Mouse (Mus musculus): ENCODE measurements at regions not wholly inside any gene's neighbourhood (a gene's known extent, or its start where the extent isn't known, plus 50 kb on each side); places are given as distances from the start of the nearest gene placed in this dataset.

DNA sequence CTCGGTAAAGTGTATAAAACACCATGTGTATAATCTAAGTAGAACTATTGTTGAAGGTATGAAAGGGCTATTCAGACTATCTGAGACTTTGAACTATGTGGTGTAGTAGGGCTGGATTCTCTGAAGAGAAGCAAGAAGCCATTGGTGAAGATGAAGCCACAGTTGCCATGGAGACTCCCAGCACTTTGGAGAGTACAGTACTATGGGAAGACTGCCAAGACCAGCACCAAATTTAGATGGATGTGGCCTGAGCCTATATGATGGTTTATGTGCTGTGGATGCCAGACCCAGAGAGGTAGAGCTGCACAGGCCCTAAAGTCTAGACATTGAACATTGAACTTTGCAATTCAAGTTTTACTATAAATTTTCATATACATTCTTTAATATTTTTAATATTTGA lies 151.3 kb upstream of the Tle1 start:
- Histone ChIP-seq H3K9ac (ENCODE audit: low read depth, low read length) (no peak overlapping the region), H3K79me2 (ENCODE audit: control insufficient read depth, insufficient read depth, low read length) (no peaks in the 10 kb centered on the region), H3K27ac (replicated peaks; ENCODE audit: insufficient read depth, low read depth, low read length) (no peak overlapping the region), H3K4me1 (ENCODE audit: control insufficient read depth, insufficient read depth, low read length) (no peaks in the 10 kb centered on the region), H3K27me3 (ENCODE audit: control insufficient read depth, insufficient read depth, low read length) (no peaks in the 10 kb centered on the region), H3K36me3 (ENCODE audit: control insufficient read depth, insufficient read depth, low read length) (no peaks in the 10 kb centered on the region), H3K4me3 (ENCODE audit: insufficient read depth, low read depth, low read length) (no peak overlapping the region)
- no peak for TF ChIP-seq POLR2A (IDR thresholded peaks at IDR 0.05; ENCODE audit: extremely low read depth, insufficient read depth, low read length)
- no peak for TF ChIP-seq CTCF (IDR thresholded peaks at IDR 0.05; ENCODE audit: low read depth, low read length)
- no peak for DNase-seq (ENCODE audit: extremely low read depth, low read depth, low spot score)
- 86% methylated on average over 1 of the region's 1 CpGs for WGBS

DNA sequence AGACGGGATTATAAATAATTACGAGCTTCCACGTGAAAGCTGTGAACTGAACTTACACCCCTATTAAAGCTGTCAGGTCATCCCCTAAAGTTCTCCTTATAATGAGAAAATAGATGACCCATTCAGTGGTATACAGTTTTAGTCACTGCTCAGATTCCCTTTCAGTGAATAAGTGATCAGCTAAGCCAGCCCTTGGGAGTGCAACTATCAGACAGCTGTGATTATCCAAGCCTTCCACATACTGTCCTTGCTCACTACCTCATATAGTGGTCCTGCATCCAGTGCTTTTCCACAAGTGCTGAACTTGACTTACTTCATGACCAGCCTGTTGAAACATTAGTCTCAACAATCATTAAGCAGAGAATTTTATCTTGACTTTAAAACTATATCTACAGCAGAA lies 131.2 kb upstream of the Tle1 start:
- H3K9ac ChIP-seq (ENCODE audit: low read depth, low read length): no peak overlapping the region
- 82% methylated on average over 3 of the region's 3 CpGs for WGBS
- no peak overlapping the region for H3K27ac ChIP-seq (replicated peaks; ENCODE audit: insufficient read depth, low read depth, low read length)
- no peaks in the 10 kb centered on the region for H3K79me2 ChIP-seq (ENCODE audit: control insufficient read depth, insufficient read depth, low read length)
- DNase-seq (ENCODE audit: extremely low read depth, low read depth, low spot score): no peak
- no peak overlapping the region for H3K4me3 ChIP-seq (ENCODE audit: insufficient read depth, low read depth, low read length)
- no peaks in the 10 kb centered on the region for H3K36me3 ChIP-seq (ENCODE audit: control insufficient read depth, insufficient read depth, low read length)
- no peaks in the 10 kb centered on the region for H3K27me3 ChIP-seq (ENCODE audit: control insufficient read depth, insufficient read depth, low read length)
- TF ChIP-seq POLR2A (IDR thresholded peaks at IDR 0.05; ENCODE audit: extremely low read depth, insufficient read depth, low read length) (no peak), CTCF (IDR thresholded peaks at IDR 0.05; ENCODE audit: low read depth, low read length) (no peak)
- no peaks in the 10 kb centered on the region for H3K4me1 ChIP-seq (ENCODE audit: control insufficient read depth, insufficient read depth, low read length)

- Histone ChIP-seq H3K9ac (ENCODE audit: low read depth, low read length) (no peak overlapping the region), H3K4me3 (ENCODE audit: insufficient read depth, low read depth, low read length) (no peak overlapping the region), H3K27ac (replicated peaks; ENCODE audit: insufficient read depth, low read depth, low read length) (no peak overlapping the region), H3K27me3 (ENCODE audit: control insufficient read depth, insufficient read depth, low read length) (no peaks in the 10 kb centered on the region), H3K4me1 (ENCODE audit: control insufficient read depth, insufficient read depth, low read length) (no peaks in the 10 kb centered on the region), H3K36me3 (ENCODE audit: control insufficient read depth, insufficient read depth, low read length) (no peaks in the 10 kb centered on the region), H3K79me2 (ENCODE audit: control insufficient read depth, insufficient read depth, low read length) (no peaks in the 10 kb centered on the region)
- TF ChIP-seq POLR2A (IDR thresholded peaks at IDR 0.05; ENCODE audit: extremely low read depth, insufficient read depth, low read length) (no peak), CTCF (IDR thresholded peaks at IDR 0.05; ENCODE audit: low read depth, low read length) (no peak)
- no peak for DNase-seq (ENCODE audit: extremely low read depth, low read depth, low spot score)
These were observed 128.3 kb upstream of the Tle1 start for GRCm38 (mm10) chr4:72329026-72329390.

DNA sequence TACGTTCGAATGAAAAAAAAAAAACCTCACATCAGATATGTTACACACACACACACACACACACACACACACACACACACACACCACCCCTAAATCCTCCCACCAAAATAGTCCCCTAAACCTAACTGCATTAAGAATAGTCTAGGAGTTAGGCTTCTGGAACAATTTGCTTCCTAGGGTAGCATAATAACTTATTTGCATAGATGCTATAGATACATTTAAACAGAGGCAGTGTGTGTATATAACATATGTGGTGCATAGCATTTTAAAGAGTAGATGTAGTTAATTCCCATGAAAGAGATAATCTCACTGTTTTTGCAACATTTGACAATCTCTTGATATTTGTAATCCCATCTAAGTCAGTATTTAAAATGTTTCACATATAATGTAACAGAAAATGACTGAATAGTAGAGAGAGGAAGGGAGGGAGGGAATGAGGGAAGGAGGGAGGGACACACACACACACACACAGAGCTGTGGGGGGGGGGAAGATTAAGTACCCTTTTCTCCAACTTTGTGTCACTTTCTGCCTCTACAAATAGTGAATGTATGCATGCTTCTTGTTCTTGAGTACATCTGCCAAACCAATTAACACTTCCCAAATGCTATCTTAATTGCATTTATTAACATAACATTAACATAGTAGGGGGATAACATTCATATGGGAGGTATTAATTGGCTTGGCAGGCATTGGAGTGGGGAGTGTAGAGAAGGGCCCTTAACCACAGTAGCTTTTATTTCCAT lies 127.7 kb upstream of the Tle1 start:
- H3K79me2 ChIP-seq (ENCODE audit: control insufficient read depth, insufficient read depth, low read length): no peaks in the 10 kb centered on the region
- no peak overlapping the region for H3K27ac ChIP-seq (replicated peaks; ENCODE audit: insufficient read depth, low read depth, low read length)
- DNase-seq (ENCODE audit: extremely low read depth, low read depth, low spot score): no peak
- WGBS: 82% methylated on average over 2 of the region's 2 CpGs
- no peak overlapping the region for H3K9ac ChIP-seq (ENCODE audit: low read depth, low read length)
- H3K4me3 ChIP-seq (ENCODE audit: insufficient read depth, low read depth, low read length): no peak overlapping the region
- H3K36me3 ChIP-seq (ENCODE audit: control insufficient read depth, insufficient read depth, low read length): no peaks in the 10 kb centered on the region
- H3K4me1 ChIP-seq (ENCODE audit: control insufficient read depth, insufficient read depth, low read length): no peaks in the 10 kb centered on the region
- TF ChIP-seq CTCF (IDR thresholded peaks at IDR 0.05; ENCODE audit: low read depth, low read length) (no peak), POLR2A (IDR thresholded peaks at IDR 0.05; ENCODE audit: extremely low read depth, insufficient read depth, low read length) (no peak)
- H3K27me3 ChIP-seq (ENCODE audit: control insufficient read depth, insufficient read depth, low read length): no peaks in the 10 kb centered on the region

DNA sequence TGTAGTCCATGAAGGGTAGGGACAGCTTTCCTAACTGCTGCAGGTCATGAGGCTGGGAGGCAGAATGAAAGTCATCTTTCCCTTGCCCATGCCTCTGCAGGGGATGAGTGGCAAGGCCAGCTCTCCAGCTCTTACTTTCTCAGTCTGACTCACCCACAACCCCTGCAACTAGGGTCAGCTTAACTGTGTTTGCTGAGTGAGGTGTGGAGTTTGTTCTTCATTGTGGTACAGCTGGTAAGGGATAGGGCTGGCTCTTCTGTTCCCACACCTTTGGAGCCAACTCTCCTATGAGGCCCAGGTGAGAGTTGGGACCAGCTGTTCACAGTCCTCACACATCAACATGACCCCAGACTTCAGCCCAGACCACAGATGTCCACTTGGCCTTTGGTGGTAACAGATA lies 124.2 kb upstream of the Tle1 start:
- Histone ChIP-seq H3K36me3 (ENCODE audit: control insufficient read depth, insufficient read depth, low read length) (no peaks in the 10 kb centered on the region), H3K27ac (replicated peaks; ENCODE audit: insufficient read depth, low read depth, low read length) (no peak overlapping the region), H3K9ac (ENCODE audit: low read depth, low read length) (no peak overlapping the region), H3K79me2 (ENCODE audit: control insufficient read depth, insufficient read depth, low read length) (no peaks in the 10 kb centered on the region), H3K4me3 (ENCODE audit: insufficient read depth, low read depth, low read length) (no peak overlapping the region), H3K4me1 (ENCODE audit: control insufficient read depth, insufficient read depth, low read length) (no peaks in the 10 kb centered on the region), H3K27me3 (ENCODE audit: control insufficient read depth, insufficient read depth, low read length) (no peaks in the 10 kb centered on the region)
- TF ChIP-seq CTCF (IDR thresholded peaks at IDR 0.05; ENCODE audit: low read depth, low read length) (no peak), POLR2A (IDR thresholded peaks at IDR 0.05; ENCODE audit: extremely low read depth, insufficient read depth, low read length) (no peak)
- no peak for DNase-seq (ENCODE audit: extremely low read depth, low read depth, low spot score)

DNA sequence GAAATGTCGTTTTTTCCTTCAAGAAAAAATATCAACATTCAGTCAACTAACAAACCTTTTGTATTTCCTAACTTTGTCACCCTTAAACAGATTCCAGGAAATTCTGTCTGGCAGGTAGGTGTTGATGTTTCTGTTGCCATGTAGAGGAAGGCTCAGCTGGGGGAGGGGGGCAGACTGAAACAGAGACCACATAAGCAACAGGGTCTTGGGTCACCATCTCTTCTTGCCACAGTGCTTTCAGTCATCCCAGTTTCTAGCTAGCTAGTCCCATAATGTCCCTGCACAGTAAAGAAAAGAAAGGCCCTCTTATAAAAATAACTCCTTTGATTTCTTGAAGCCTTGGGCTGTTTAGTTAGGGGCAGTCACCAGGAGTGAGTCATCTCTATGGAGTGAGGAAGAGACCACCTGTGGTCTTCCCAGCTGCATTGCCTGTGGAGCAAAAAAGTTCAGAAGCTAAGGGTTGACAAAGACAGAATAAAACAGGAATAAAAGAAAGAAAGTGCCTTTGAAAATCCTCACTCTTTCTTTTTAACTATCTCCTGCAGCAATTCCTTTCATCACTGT lies 84.5 kb upstream of the Tle1 start:
- H3K27me3 ChIP-seq (ENCODE audit: control insufficient read depth, insufficient read depth, low read length): no peaks in the 10 kb centered on the region
- H3K9ac ChIP-seq (ENCODE audit: low read depth, low read length): no peak overlapping the region
- no peak overlapping the region for H3K27ac ChIP-seq (replicated peaks; ENCODE audit: insufficient read depth, low read depth, low read length)
- no peaks in the 10 kb centered on the region for H3K36me3 ChIP-seq (ENCODE audit: control insufficient read depth, insufficient read depth, low read length)
- 21% methylated on average over 1 of the region's 1 CpGs for WGBS
- no peak for DNase-seq (ENCODE audit: extremely low read depth, low read depth, low spot score)
- TF ChIP-seq POLR2A (IDR thresholded peaks at IDR 0.05; ENCODE audit: extremely low read depth, insufficient read depth, low read length) (no peak), CTCF (IDR thresholded peaks at IDR 0.05; ENCODE audit: low read depth, low read length) (no peak)
- no peaks in the 10 kb centered on the region for H3K4me1 ChIP-seq (ENCODE audit: control insufficient read depth, insufficient read depth, low read length)
- no peaks in the 10 kb centered on the region for H3K79me2 ChIP-seq (ENCODE audit: control insufficient read depth, insufficient read depth, low read length)
- no peak overlapping the region for H3K4me3 ChIP-seq (ENCODE audit: insufficient read depth, low read depth, low read length)
